Mouse (Mus musculus) lung, adult 2 months (tissue): Measurements from ENCODE around the gene Atf6. TPM values are rescaled to one million over a fixed set of nuclear protein-coding genes. Genes with fewer than 3 reads are reported as not detected.

Experiments
- DNase-seq: peaks from one replicate; pipeline ENCODE4 v3.0.0; 2022
- H3K4me1 ChIP-seq: fragments of 200-500 bp; 2 replicates; pipeline ENCODE4 v1.6.1; 2011; ENCODE audit warnings: low read length; ENCODE audit not compliant: control insufficient read depth, insufficient read depth
- H3K4me3 ChIP-seq: fragments of 200-500 bp; replicated peaks from 2 replicates; pipeline ENCODE3; 2011; ENCODE audit warnings: low read depth, mild to moderate bottlenecking, control low read depth, low read length; ENCODE audit errors: extremely low read depth
- CTCF ChIP-seq: fragments of 200-500 bp; IDR thresholded peaks from 2 replicates; pipeline ENCODE4 v1.5.1; 2011; ENCODE audit warnings: mild to moderate bottlenecking, low read length, control low read depth; ENCODE audit not compliant: insufficient read depth
- POLR2A ChIP-seq: fragments of 200-500 bp; IDR thresholded peaks from 2 replicates; pipeline ENCODE4 v1.6.1; 2011; ENCODE audit warnings: low read depth, mild to moderate bottlenecking, control low read depth, low read length, borderline replicate concordance; ENCODE audit errors: extremely low read depth
- WGBS: fragments of 180-500 bp; shearing (Covaris S2); methylation state at CpG from one replicate; pipeline ENCODE4 v1.1.7; 2018; 5-methylcytosine and 5-hydroxymethylcytosine counted together
- polyA plus RNA-seq: library from polyadenylated mRNA; depleted of rRNA; stranded (reverse); fragments of >200 nt; gene quantifications from 2 replicates; pipeline ENCODE4 v1.2.3, GENCODE M21; 2012

Atf6 gene
- polyA plus RNA-seq, 1 experiment = 18.8 TPM

GRCm38 (mm10) chr1:170704103-170704502, 163.5 kb downstream of the Atf6 start:
- no peak for TF ChIP-seq POLR2A
- no peak for TF ChIP-seq CTCF
- no peak overlapping the region for H3K4me3 ChIP-seq
- DNase-seq = no peak
- WGBS = 94% methylated on average over 6 of the region's 6 CpGs
- H3K4me1 ChIP-seq = no peaks in the 10 kb centered on the region

- no peak for DNase-seq
- no peak for TF ChIP-seq CTCF
- TF ChIP-seq POLR2A = no peak
Measured at GRCm38 (mm10) chr1:170702958-170703357, 164.6 kb downstream of the Atf6 start.

GRCm38 (mm10) chr1:170702263-170702662, 165.3 kb downstream of the Atf6 start:
- WGBS = 83% methylated on average over 2 of the region's 2 CpGs
- TF ChIP-seq CTCF (no peak), POLR2A (no peak)
- no peaks in the 10 kb centered on the region for H3K4me1 ChIP-seq
- no peak for DNase-seq
- H3K4me3 ChIP-seq = no peak overlapping the region

More at GRCm38 (mm10) chr1:170702958-170703357, 164.6 kb downstream of the Atf6 start:
- WGBS = 60% methylated on average over 6 of the region's 6 CpGs
- Histone ChIP-seq H3K4me3 (no peak overlapping the region), H3K4me1 (no peaks in the 10 kb centered on the region)

- DNase-seq = no peak
- Histone ChIP-seq H3K4me1 (no peaks in the 10 kb centered on the region), H3K4me3 (no peak overlapping the region)
- no peak for TF ChIP-seq CTCF
- TF ChIP-seq POLR2A = no peak
- WGBS = 80% methylated on average over 8 of the region's 8 CpGs
Measured at GRCm38 (mm10) chr1:170701582-170701981, 166.0 kb downstream of the Atf6 start.

- no peaks in the 10 kb centered on the region for H3K4me1 ChIP-seq
- no peak overlapping the region for H3K4me3 ChIP-seq
- WGBS = 78% methylated on average over 3 of the region's 3 CpGs
- TF ChIP-seq POLR2A = no peak
- no peak for TF ChIP-seq CTCF
- no peak for DNase-seq
Measured at GRCm38 (mm10) chr1:170701178-170701577, 166.4 kb downstream of the Atf6 start.

- H3K4me1 ChIP-seq = no peaks in the 10 kb centered on the region
- no peak for DNase-seq
- H3K4me3 ChIP-seq = no peak overlapping the region
- 95% methylated on average over 3 of the region's 3 CpGs for WGBS
- no peak for TF ChIP-seq POLR2A
- TF ChIP-seq CTCF = no peak
Measured at GRCm38 (mm10) chr1:170700496-170701027, 167.0 kb downstream of the Atf6 start.

GRCm38 (mm10) chr1:170699553-170699952, 168.0 kb downstream of the Atf6 start:
- WGBS = 54% methylated on average over 9 of the region's 9 CpGs
- no peak for DNase-seq
- TF ChIP-seq POLR2A = no peak
- TF ChIP-seq CTCF = no peak
- no peaks in the 10 kb centered on the region for H3K4me1 ChIP-seq
- H3K4me3 ChIP-seq = no peak overlapping the region

GRCm38 (mm10) chr1:170698771-170699170, 168.8 kb downstream of the Atf6 start:
- no peak overlapping the region for H3K4me3 ChIP-seq
- no peaks in the 10 kb centered on the region for H3K4me1 ChIP-seq
- DNase-seq = no peak
- 51% methylated on average over 3 of the region's 3 CpGs for WGBS
- TF ChIP-seq POLR2A (no peak), CTCF (no peak)

GRCm38 (mm10) chr1:170697771-170698356, 169.7 kb downstream of the Atf6 start:
- DNase-seq = no peak
- no peak overlapping the region for H3K4me3 ChIP-seq
- WGBS = 83% methylated on average over 7 of the region's 7 CpGs
- no peaks in the 10 kb centered on the region for H3K4me1 ChIP-seq
- no peak for TF ChIP-seq CTCF
- no peak for TF ChIP-seq POLR2A

- TF ChIP-seq CTCF (no peak), POLR2A (no peak)
- no peak overlapping the region for H3K4me3 ChIP-seq
- no peak for DNase-seq
- WGBS = 91% methylated on average over 8 of the region's 8 CpGs
- H3K4me1 ChIP-seq = no peaks in the 10 kb centered on the region
Measured at GRCm38 (mm10) chr1:170696996-170697395, 170.6 kb downstream of the Atf6 start.
